Mouse (Mus musculus) cortical plate, adult 2 months (tissue): ENCODE measurements around the gene Uevld. TPM values are rescaled to one million over a fixed set of nuclear protein-coding genes. Genes with fewer than 3 reads are reported as not detected.
"Not testable (repeated sequence)": the region's sequence is repeated elsewhere in the genome, so short reads cannot be mapped to it uniquely, and the experiment has no call there.

Experiments used
- H3K27ac ChIP-seq: fragments of 200-500 bp; 2 replicates; pipeline ENCODE4 v1.5.1; 2012; ENCODE audit warnings: low read length, control low read depth, inconsistent platforms; ENCODE audit not compliant: insufficient read depth
- H3K4me1 ChIP-seq: fragments of 200-500 bp; 2 replicates; pipeline ENCODE4 v1.6.1; 2011; ENCODE audit warnings: low read length; ENCODE audit not compliant: control insufficient read depth, insufficient read depth
- H3K4me3 ChIP-seq: fragments of 200-500 bp; 2 replicates; pipeline ENCODE4 v1.5.1; 2011; ENCODE audit warnings: mild to moderate bottlenecking, low read length, control low read depth; ENCODE audit not compliant: insufficient read depth
- CTCF ChIP-seq: fragments of 200-500 bp; IDR thresholded peaks from 2 replicates; pipeline ENCODE4 v1.5.1; 2011; ENCODE audit warnings: mild to moderate bottlenecking, control low read depth, low read length; ENCODE audit not compliant: insufficient read depth; ENCODE audit errors: extremely low read depth
- POLR2A ChIP-seq: fragments of 200-500 bp; IDR thresholded peaks from 2 replicates; pipeline ENCODE4 v1.6.1; 2011; ENCODE audit warnings: mild to moderate bottlenecking, low read length, control low read depth; ENCODE audit not compliant: insufficient read depth; ENCODE audit errors: extremely low read depth
- polyA plus RNA-seq: library from polyadenylated mRNA; depleted of rRNA; stranded (reverse); fragments of >200 nt; gene quantifications from 2 replicates; pipeline ENCODE4 v1.2.3, GENCODE M21; 2012

Gene Uevld
- polyA plus RNA-seq, 1 experiment, result 7.1 TPM

DNA sequence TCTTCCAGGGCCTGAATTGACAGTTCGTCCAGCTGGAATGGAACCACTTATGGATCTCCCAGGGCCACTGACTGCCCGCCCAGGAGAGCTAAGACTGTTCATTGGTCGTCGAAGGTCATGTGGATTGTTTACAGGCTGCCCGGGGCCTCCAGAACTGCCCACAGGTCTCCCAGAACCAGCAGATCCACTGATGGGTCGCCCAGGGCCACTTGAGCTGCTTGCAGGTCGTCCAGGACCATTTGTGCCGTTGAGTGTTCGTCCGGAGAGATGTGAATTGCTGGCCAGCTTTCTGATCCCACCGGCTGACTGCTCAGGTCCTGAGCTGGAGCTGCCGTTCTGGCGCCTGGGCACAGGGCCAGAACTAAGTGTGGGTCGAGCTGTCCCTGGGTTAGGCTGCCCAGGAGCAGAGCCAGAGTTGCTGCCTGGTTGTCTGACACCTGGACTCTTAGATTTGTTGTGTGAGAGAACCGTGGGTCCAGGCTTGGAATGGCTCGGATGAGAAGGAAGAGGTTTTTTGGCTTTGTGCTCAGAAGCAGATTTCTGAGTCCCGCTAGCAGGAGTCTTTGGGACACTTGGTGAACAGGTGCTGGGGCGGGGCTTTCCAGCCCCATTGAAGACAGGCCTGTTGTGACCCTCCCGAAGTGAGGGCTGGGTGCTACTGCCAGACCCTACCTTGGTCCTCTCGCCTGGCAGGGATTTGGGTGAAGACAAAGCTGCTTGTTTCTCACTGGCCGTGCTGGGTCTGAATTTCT, 39.5 kb upstream of the Uevld start:
- Histone ChIP-seq H3K4me1 (peaks cover 8% of the 10 kb centered on the region), H3K27ac (no peak overlapping the region), H3K4me3 (no peak overlapping the region)
- TF ChIP-seq CTCF (no peak), POLR2A (no peak)

GRCm38 (mm10) chr7:46997008-46997407, 38.7 kb upstream of the Uevld start:
- Histone ChIP-seq H3K4me1 (peaks cover 6% of the 10 kb centered on the region), H3K27ac (no peak overlapping the region), H3K4me3 (no peak overlapping the region)
- no peak for TF ChIP-seq CTCF
- TF ChIP-seq POLR2A, result no peak

DNA sequence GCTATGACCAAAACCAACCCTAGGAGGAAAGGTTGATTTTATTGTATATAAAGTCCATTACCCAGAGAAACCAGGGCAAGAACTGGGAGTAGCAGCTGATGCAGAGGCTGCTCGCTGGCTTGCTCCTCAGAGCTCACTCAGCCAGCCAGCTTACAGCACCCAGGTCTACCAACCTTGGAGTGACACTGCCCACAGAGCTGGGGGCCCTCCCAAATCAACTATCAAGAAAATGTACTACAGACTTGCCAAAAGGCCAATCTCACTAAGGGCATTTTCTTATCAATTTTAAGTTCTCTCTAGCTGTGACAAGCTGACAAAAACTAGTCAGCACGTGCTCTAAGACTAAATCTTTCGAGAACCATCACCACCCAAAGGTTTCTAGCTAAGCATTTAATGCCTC, 37.2 kb upstream of the Uevld start:
- H3K4me3 ChIP-seq, result no peak overlapping the region
- no peak overlapping the region for H3K27ac ChIP-seq
- peaks cover 1% of the 10 kb centered on the region; the same call in 1 of the 2 replicates for H3K4me1 ChIP-seq
- TF ChIP-seq CTCF (no peak), POLR2A (no peak)

DNA sequence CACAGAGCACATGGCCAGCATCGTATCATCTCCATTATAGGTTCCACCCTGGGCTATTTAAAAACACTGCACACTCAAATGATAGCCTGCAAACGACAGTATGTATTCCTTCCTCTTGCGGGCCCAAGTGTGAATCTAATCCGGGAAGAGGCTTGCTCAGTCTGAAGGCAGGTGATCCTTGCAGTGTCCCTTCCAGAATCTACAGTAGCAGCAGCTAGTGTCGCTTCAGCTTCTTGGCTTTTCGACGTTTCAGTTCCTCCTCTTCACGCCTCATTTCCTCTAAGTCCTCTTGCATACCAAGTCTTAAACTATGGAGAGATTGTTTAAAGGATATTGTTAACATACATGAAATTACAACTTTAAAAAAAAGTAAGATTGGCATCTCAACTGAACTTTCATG, 34.8 kb upstream of the Uevld start:
- Histone ChIP-seq H3K27ac (no peak overlapping the region), H3K4me3 (no peak overlapping the region), H3K4me1 (no peaks in the 10 kb centered on the region)
- no peak for TF ChIP-seq POLR2A

DNA sequence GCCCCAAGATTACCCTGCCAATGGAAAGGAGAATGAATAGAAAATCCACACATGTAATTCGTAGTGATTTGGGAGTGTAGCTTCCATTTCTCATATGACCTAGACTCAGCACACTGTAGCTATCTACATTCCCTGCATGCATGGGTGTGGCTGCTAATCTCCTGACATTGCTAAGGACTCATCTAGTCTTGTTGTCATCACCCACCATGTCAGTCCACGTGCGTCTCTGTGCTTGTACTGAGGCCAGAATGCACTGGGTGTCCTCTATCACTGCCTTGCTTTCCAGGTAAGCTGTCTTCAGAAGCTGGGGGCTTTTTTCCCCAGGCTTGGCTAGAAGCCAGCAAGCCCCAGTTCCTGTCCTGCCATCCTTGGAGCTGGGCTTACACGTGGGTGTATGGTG, 31.1 kb upstream of the Uevld start:
- not testable (repeated sequence) for H3K27ac ChIP-seq, H3K4me1 ChIP-seq, H3K4me3 ChIP-seq

- no peak for TF ChIP-seq POLR2A
- no peak for TF ChIP-seq CTCF
- H3K4me3 ChIP-seq, result no peak overlapping the region
- no peaks in the 10 kb centered on the region for H3K4me1 ChIP-seq
- no peak overlapping the region for H3K27ac ChIP-seq
These were observed 28.7 kb upstream of the Uevld start for GRCm38 (mm10) chr7:46987073-46987472.

DNA sequence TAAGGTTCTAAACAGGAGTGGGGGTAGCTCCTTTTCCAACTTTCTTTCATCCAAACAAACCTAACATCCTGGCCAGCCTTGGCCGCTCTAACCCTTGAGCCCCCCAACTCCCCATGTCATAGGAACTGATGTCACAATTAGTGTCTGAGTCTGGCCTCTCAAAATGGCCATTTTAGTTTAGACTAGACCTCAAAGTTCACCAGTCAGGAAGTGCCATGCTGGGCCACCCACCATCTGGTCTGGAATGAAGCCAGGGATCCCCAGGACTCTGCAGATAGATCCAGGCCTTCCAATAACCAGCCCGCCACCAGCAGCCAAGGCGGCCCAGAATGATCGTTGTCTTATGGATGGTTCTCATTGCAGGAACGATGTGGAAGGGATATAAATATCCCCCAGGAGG, 28.3 kb upstream of the Uevld start:
- TF ChIP-seq CTCF (no peak), POLR2A (no peak)
- H3K27ac ChIP-seq, result no peak overlapping the region
- H3K4me1 ChIP-seq, result no peaks in the 10 kb centered on the region
- H3K4me3 ChIP-seq, result no peak overlapping the region

- TF ChIP-seq CTCF (no peak), POLR2A (no peak)
- no peaks in the 10 kb centered on the region for H3K4me1 ChIP-seq
- no peak overlapping the region for H3K4me3 ChIP-seq
- no peak overlapping the region for H3K27ac ChIP-seq
These were observed 27.6 kb upstream of the Uevld start for GRCm38 (mm10) chr7:46985718-46986505.

DNA sequence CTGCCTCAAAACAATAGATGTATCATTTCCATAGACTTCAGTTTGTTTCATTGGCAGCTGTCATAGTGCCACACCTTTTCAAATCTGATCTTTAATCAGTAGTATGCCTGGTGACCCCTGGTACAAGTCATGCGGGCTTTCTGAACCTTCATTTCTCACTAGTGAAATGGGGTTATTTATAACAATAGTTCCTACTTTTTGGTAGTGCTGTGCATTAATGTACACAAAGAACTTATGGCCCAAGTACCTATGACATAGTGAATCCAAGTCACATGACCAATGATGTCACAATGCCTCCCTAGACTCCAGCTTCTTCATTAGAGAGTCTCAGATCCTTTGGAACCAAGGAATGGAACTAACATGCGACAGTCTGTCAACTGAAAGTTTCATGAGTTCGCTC, 25.0 kb upstream of the Uevld start, which contains the start of gene Gm9999:
Gene Gm9999 (plus strand): TSS at position 301 of the 400 bp plus-strand sequence.
- no peak within 1 kb of the TSS for H3K27ac ChIP-seq
- no peaks in the 10 kb centered on the region for H3K4me1 ChIP-seq
- no peak for TF ChIP-seq CTCF
- TF ChIP-seq POLR2A, result no peak
- H3K4me3 ChIP-seq, result no peak within 1 kb of the TSS

DNA sequence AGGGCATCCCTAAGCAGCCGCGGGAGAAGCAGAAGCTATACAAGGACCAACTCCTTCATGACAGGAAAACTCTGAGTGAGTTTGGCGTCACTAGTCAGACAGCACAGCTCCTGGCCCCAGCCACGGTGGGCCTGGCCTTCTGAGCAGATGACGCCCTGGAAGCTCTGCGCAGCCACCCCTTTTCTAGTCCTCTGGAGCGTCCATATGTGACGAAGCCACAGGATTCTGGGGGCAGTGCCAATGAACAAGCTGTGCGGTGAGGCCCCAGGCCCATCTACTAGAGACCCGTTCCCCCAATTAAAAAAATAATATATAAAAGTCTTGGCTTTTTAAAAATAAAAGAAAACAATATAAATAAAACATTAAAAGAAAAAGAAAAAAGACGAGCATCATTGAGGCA, 17.1 kb upstream of the Uevld start:
- TF ChIP-seq CTCF (no peak), POLR2A (no peak)
- no peak overlapping the region for H3K27ac ChIP-seq
- no peak overlapping the region for H3K4me3 ChIP-seq
- no peaks in the 10 kb centered on the region for H3K4me1 ChIP-seq
